Mouse (Mus musculus): Measurements from ENCODE around the gene Mpp5. TPM values are rescaled to one million over a fixed set of nuclear protein-coding genes. Genes with fewer than 3 reads are reported as not detected.

Gene Mpp5
- polyA plus RNA-seq (2012; fragmentation: generic; extraction: Trizol): 4.0 TPM

GRCm38 (mm10) chr12:78748557-78749377 lies at the start of gene Mpp5:
TSS of gene Mpp5 (plus strand) at chr12:78748907.
- Histone ChIP-seq H3K79me2 (ENCODE audit: control insufficient read depth, insufficient read depth) (peaks cover 23% of the 10 kb centered on the region), H3K4me3 (peak within 1 kb of the TSS; percentile 57), H3K27me3 (ENCODE audit: control insufficient read depth, insufficient read depth, insufficient read length) (no peaks in the 10 kb centered on the region), H3K4me2 (ENCODE audit: low read depth) (peak within 1 kb of the TSS; percentile 100), H3K36me3 (ENCODE audit: control insufficient read depth, insufficient read depth) (no peaks in the 10 kb centered on the region), H3ac (ENCODE audit: control insufficient read depth, insufficient read length) (peak within 1 kb of the TSS; percentile 40)
- TF ChIP-seq MYOG (IDR thresholded peaks at IDR 0.05; ENCODE audit: control insufficient read depth in 1 of 3, insufficient read depth in 1 of 3, insufficient read length in 2 of 3, low read depth in 2 of 3) (no peak), E2F4 (IDR thresholded peaks at IDR 0.05; ENCODE audit: insufficient read depth) (peak; percentile 54), SRF (IDR thresholded peaks at IDR 0.05; ENCODE audit: control insufficient read depth, insufficient read length, low read depth) (peak; percentile 48), TCF12 (IDR thresholded peaks at IDR 0.05; ENCODE audit: insufficient read depth, poor library complexity, severe bottlenecking) (no peak), CEBPB (IDR thresholded peaks at IDR 0.05; ENCODE audit: insufficient read depth, poor library complexity, severe bottlenecking) (no peak), USF1 (IDR thresholded peaks at IDR 0.05; ENCODE audit: low read depth) (no peak), TCF3 (IDR thresholded peaks at IDR 0.05; ENCODE audit: insufficient read length, low read depth) (no peak), POLR2A (IDR thresholded peaks at IDR 0.05; ENCODE audit: insufficient read length, low read depth) (peak; percentile 82), POLR2AphosphoS2 (IDR thresholded peaks at IDR 0.05; ENCODE audit: insufficient read length, low read depth) (peak; percentile 69)

GRCm38 (mm10) chr12:78717783-78718182 lies 30.9 kb upstream of the Mpp5 start:
- H3ac ChIP-seq (ENCODE audit: control insufficient read depth, insufficient read length): no peak overlapping the region
- no peak overlapping the region for H3K4me2 ChIP-seq (ENCODE audit: low read depth)

GRCm38 (mm10) chr12:78727723-78728122 lies 21.0 kb upstream of the Mpp5 start:
- Histone ChIP-seq H3K27me3 (ENCODE audit: control insufficient read depth, insufficient read depth, insufficient read length) (no peaks in the 10 kb centered on the region), H3K79me2 (ENCODE audit: control insufficient read depth, insufficient read depth) (no peaks in the 10 kb centered on the region), H3K4me3 (no peak overlapping the region), H3ac (ENCODE audit: control insufficient read depth, insufficient read length) (no peak overlapping the region), H3K4me2 (ENCODE audit: low read depth) (no peak overlapping the region), H3K36me3 (ENCODE audit: control insufficient read depth, insufficient read depth) (no peaks in the 10 kb centered on the region)
- no peak for TF ChIP-seq POLR2A (IDR thresholded peaks at IDR 0.05; ENCODE audit: insufficient read length, low read depth)
- no peak for TF ChIP-seq CEBPB (IDR thresholded peaks at IDR 0.05; ENCODE audit: insufficient read depth, poor library complexity, severe bottlenecking)
- TF ChIP-seq SRF (IDR thresholded peaks at IDR 0.05; ENCODE audit: control insufficient read depth, insufficient read length, low read depth): no peak
- no peak for TF ChIP-seq MYOD1 (IDR thresholded peaks at IDR 0.05; ENCODE audit: control insufficient read depth in 1 of 3, insufficient read length in 2 of 3, low read depth in 2 of 3)
- no peak for TF ChIP-seq MYOG (IDR thresholded peaks at IDR 0.05; ENCODE audit: control insufficient read depth in 1 of 3, insufficient read depth in 1 of 3, insufficient read length in 2 of 3, low read depth in 2 of 3)
- TF ChIP-seq E2F4 (IDR thresholded peaks at IDR 0.05; ENCODE audit: insufficient read depth): no peak
- TF ChIP-seq USF1 (IDR thresholded peaks at IDR 0.05; ENCODE audit: low read depth): no peak
- no peak for TF ChIP-seq MAX (IDR thresholded peaks at IDR 0.05; ENCODE audit: low read depth)
- TF ChIP-seq TCF12 (IDR thresholded peaks at IDR 0.05; ENCODE audit: insufficient read depth, poor library complexity, severe bottlenecking): no peak
- TF ChIP-seq REST (IDR thresholded peaks at IDR 0.05; ENCODE audit: insufficient read depth, insufficient read length): no peak
- TF ChIP-seq TCF3 (IDR thresholded peaks at IDR 0.05; ENCODE audit: insufficient read length, low read depth): no peak
- TF ChIP-seq POLR2AphosphoS2 (IDR thresholded peaks at IDR 0.05; ENCODE audit: insufficient read length, low read depth): no peak

More at GRCm38 (mm10) chr12:78717783-78718182, 30.9 kb upstream of the Mpp5 start:
- Histone ChIP-seq H3K79me2 (ENCODE audit: control insufficient read depth, insufficient read depth) (no peaks in the 10 kb centered on the region), H3K27me3 (ENCODE audit: control insufficient read depth, insufficient read depth, insufficient read length) (no peaks in the 10 kb centered on the region), H3K4me3 (no peak overlapping the region), H3K36me3 (ENCODE audit: control insufficient read depth, insufficient read depth) (no peaks in the 10 kb centered on the region)
- TF ChIP-seq E2F4 (IDR thresholded peaks at IDR 0.05; ENCODE audit: insufficient read depth): no peak
- no peak for TF ChIP-seq TCF12 (IDR thresholded peaks at IDR 0.05; ENCODE audit: insufficient read depth, poor library complexity, severe bottlenecking)
- TF ChIP-seq POLR2A (IDR thresholded peaks at IDR 0.05; ENCODE audit: insufficient read length, low read depth): no peak
- TF ChIP-seq TCF3 (IDR thresholded peaks at IDR 0.05; ENCODE audit: insufficient read length, low read depth): no peak
- no peak for TF ChIP-seq MYOG (IDR thresholded peaks at IDR 0.05; ENCODE audit: control insufficient read depth in 1 of 3, insufficient read depth in 1 of 3, insufficient read length in 2 of 3, low read depth in 2 of 3)
- no peak for TF ChIP-seq MYOD1 (IDR thresholded peaks at IDR 0.05; ENCODE audit: control insufficient read depth in 1 of 3, insufficient read length in 2 of 3, low read depth in 2 of 3)

DNA sequence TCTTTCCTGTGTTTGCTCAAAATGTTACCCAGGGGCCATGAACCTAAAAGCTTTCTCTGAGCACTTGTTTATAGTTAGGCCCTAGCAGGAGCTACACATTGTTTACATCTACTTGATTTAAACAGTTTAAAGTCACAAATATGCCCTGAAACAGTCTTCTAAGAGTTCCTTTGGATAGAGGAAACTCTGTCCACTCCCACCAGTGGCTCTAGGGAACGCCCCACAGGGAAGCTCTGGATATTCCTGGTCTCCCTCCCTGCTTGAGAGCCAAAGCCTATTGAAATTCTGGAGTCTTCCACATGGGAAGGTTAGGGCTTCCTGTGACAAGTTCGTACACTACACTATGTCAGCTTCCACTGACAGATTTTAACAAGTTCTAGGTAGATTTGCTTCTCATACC lies 9.1 kb upstream of the Mpp5 start:
- no peak overlapping the region for H3K4me3 ChIP-seq
- no peaks in the 10 kb centered on the region for H3K27me3 ChIP-seq (ENCODE audit: control insufficient read depth, insufficient read depth, insufficient read length)
- H3K4me2 ChIP-seq (ENCODE audit: low read depth): no peak overlapping the region
- H3K79me2 ChIP-seq (ENCODE audit: control insufficient read depth, insufficient read depth): no peaks in the 10 kb centered on the region
- no peak overlapping the region for H3ac ChIP-seq (ENCODE audit: control insufficient read depth, insufficient read length)
- no peaks in the 10 kb centered on the region for H3K36me3 ChIP-seq (ENCODE audit: control insufficient read depth, insufficient read depth)
- TF ChIP-seq POLR2AphosphoS2 (IDR thresholded peaks at IDR 0.05; ENCODE audit: insufficient read length, low read depth): no peak
- no peak for TF ChIP-seq CEBPB (IDR thresholded peaks at IDR 0.05; ENCODE audit: insufficient read depth, poor library complexity, severe bottlenecking)
- no peak for TF ChIP-seq USF1 (IDR thresholded peaks at IDR 0.05; ENCODE audit: low read depth)

GRCm38 (mm10) chr12:78740289-78740688 lies 8.4 kb upstream of the Mpp5 start:
- TF ChIP-seq POLR2AphosphoS2 (IDR thresholded peaks at IDR 0.05; ENCODE audit: insufficient read length, low read depth) (no peak), MAX (IDR thresholded peaks at IDR 0.05; ENCODE audit: low read depth) (no peak), MYOG (IDR thresholded peaks at IDR 0.05; ENCODE audit: control insufficient read depth in 1 of 3, insufficient read depth in 1 of 3, insufficient read length in 2 of 3, low read depth in 2 of 3) (no peak), SRF (IDR thresholded peaks at IDR 0.05; ENCODE audit: control insufficient read depth, insufficient read length, low read depth) (no peak), REST (IDR thresholded peaks at IDR 0.05; ENCODE audit: insufficient read depth, insufficient read length) (no peak), USF1 (IDR thresholded peaks at IDR 0.05; ENCODE audit: low read depth) (no peak), MYOD1 (IDR thresholded peaks at IDR 0.05; ENCODE audit: control insufficient read depth in 1 of 3, insufficient read length in 2 of 3, low read depth in 2 of 3) (no peak), CEBPB (IDR thresholded peaks at IDR 0.05; ENCODE audit: insufficient read depth, poor library complexity, severe bottlenecking) (no peak), TCF3 (IDR thresholded peaks at IDR 0.05; ENCODE audit: insufficient read length, low read depth) (no peak), TCF12 (IDR thresholded peaks at IDR 0.05; ENCODE audit: insufficient read depth, poor library complexity, severe bottlenecking) (no peak), POLR2A (IDR thresholded peaks at IDR 0.05; ENCODE audit: insufficient read length, low read depth) (no peak), E2F4 (IDR thresholded peaks at IDR 0.05; ENCODE audit: insufficient read depth) (no peak)
- H3K36me3 ChIP-seq (ENCODE audit: control insufficient read depth, insufficient read depth): no peaks in the 10 kb centered on the region
- H3K4me3 ChIP-seq: no peak overlapping the region
- H3K79me2 ChIP-seq (ENCODE audit: control insufficient read depth, insufficient read depth): no peaks in the 10 kb centered on the region
- no peaks in the 10 kb centered on the region for H3K27me3 ChIP-seq (ENCODE audit: control insufficient read depth, insufficient read depth, insufficient read length)
- no peak overlapping the region for H3ac ChIP-seq (ENCODE audit: control insufficient read depth, insufficient read length)
- H3K4me2 ChIP-seq (ENCODE audit: low read depth): no peak overlapping the region

Data from myocyte (in vitro differentiated cells).